Mouse (Mus musculus): Measurements from ENCODE around the gene Uqcr10.

Uqcr10 gene

GRCm38 (mm10) chr11:4704072-4704964 lies at the start of gene Uqcr10, which contains the start of gene Zmat5:
Uqcr10 (minus strand) TSS chr11:4704342.
Zmat5 (plus strand) TSS chr11:4704678.
- in situ Hi-C loops (cut with MboI; ENCODE audit: low sequenced_read_pairs) = no loop called here

- in situ Hi-C loops (cut with MboI; ENCODE audit: low sequenced_read_pairs) = no loop called here
Observed at GRCm38 (mm10) chr11:4752836-4753235, 48.7 kb upstream of the Uqcr10 start.

- in situ Hi-C loops (cut with MboI; ENCODE audit: low sequenced_read_pairs) = no loop called here
Observed at GRCm38 (mm10) chr11:4750263-4750662, 46.1 kb upstream of the Uqcr10 start.

- in situ Hi-C loops (cut with MboI; ENCODE audit: low sequenced_read_pairs) = no loop called here
Observed at GRCm38 (mm10) chr11:4747285-4747684, 43.1 kb upstream of the Uqcr10 start.

GRCm38 (mm10) chr11:4746733-4747132 lies 42.6 kb upstream of the Uqcr10 start, which contains the start of gene Cabp7:
Cabp7 (minus strand) TSS chr11:4746778.
- in situ Hi-C loops (cut with MboI; ENCODE audit: low sequenced_read_pairs) = no loop called here

- in situ Hi-C loops (cut with MboI; ENCODE audit: low sequenced_read_pairs) = no loop called here
Observed at GRCm38 (mm10) chr11:4745969-4746368, 41.8 kb upstream of the Uqcr10 start.

GRCm38 (mm10) chr11:4744691-4745090 lies 40.5 kb upstream of the Uqcr10 start:
- in situ Hi-C loops (cut with MboI; ENCODE audit: low sequenced_read_pairs) = no loop called here

GRCm38 (mm10) chr11:4740785-4741184 lies 36.6 kb upstream of the Uqcr10 start:
- in situ Hi-C loops (cut with MboI; ENCODE audit: low sequenced_read_pairs) = no loop called here

- in situ Hi-C loops (cut with MboI; ENCODE audit: low sequenced_read_pairs) = no loop called here
Observed at GRCm38 (mm10) chr11:4738719-4739118, 34.6 kb upstream of the Uqcr10 start.

GRCm38 (mm10) chr11:4737682-4738081 lies 33.5 kb upstream of the Uqcr10 start:
- in situ Hi-C loops (cut with MboI; ENCODE audit: low sequenced_read_pairs) = no loop called here

GRCm38 (mm10) chr11:4736355-4736754 lies 32.2 kb upstream of the Uqcr10 start:
- in situ Hi-C loops (cut with MboI; ENCODE audit: low sequenced_read_pairs) = no loop called here

GRCm38 (mm10) chr11:4734179-4734578 lies 30.0 kb upstream of the Uqcr10 start:
- in situ Hi-C loops (cut with MboI; ENCODE audit: low sequenced_read_pairs) = no loop called here

- in situ Hi-C loops (cut with MboI; ENCODE audit: low sequenced_read_pairs) = no loop called here
Observed at GRCm38 (mm10) chr11:4731781-4732180, 27.6 kb upstream of the Uqcr10 start.

- in situ Hi-C loops (cut with MboI; ENCODE audit: low sequenced_read_pairs) = no loop called here
Observed at GRCm38 (mm10) chr11:4730913-4731312, 26.8 kb upstream of the Uqcr10 start.

GRCm38 (mm10) chr11:4730096-4730495 lies 26.0 kb upstream of the Uqcr10 start:
- in situ Hi-C loops (cut with MboI; ENCODE audit: low sequenced_read_pairs) = no loop called here

- in situ Hi-C loops (cut with MboI; ENCODE audit: low sequenced_read_pairs) = no loop called here
Observed at GRCm38 (mm10) chr11:4729603-4730002, 25.5 kb upstream of the Uqcr10 start.

- in situ Hi-C loops (cut with MboI; ENCODE audit: low sequenced_read_pairs) = no loop called here
Observed at GRCm38 (mm10) chr11:4721728-4722127, 17.6 kb upstream of the Uqcr10 start.

GRCm38 (mm10) chr11:4720900-4721580 lies 16.9 kb upstream of the Uqcr10 start:
- in situ Hi-C loops (cut with MboI; ENCODE audit: low sequenced_read_pairs) = no loop called here

GRCm38 (mm10) chr11:4720393-4720792 lies 16.3 kb upstream of the Uqcr10 start:
- in situ Hi-C loops (cut with MboI; ENCODE audit: low sequenced_read_pairs) = no loop called here

- in situ Hi-C loops (cut with MboI; ENCODE audit: low sequenced_read_pairs) = no loop called here
Observed at GRCm38 (mm10) chr11:4719961-4720360, 15.8 kb upstream of the Uqcr10 start.

GRCm38 (mm10) chr11:4718548-4718947 lies 14.4 kb upstream of the Uqcr10 start:
- in situ Hi-C loops (cut with MboI; ENCODE audit: low sequenced_read_pairs) = no loop called here

Data from CH12F3 (cell line).